Mouse (Mus musculus): ENCODE data around the gene Zfp160. TPM values are rescaled to one million over a fixed set of nuclear protein-coding genes. Genes with fewer than 3 reads are reported as not detected.

Gene Zfp160
- polyA plus RNA-seq, 1 experiment from 2014 or later: 12.2 TPM

Other genes starting within 250 kb of the Zfp160 start
- not detected in 2 replicates for gene Vmn1r228, start 222.7 kb upstream of the Zfp160 start, polyA plus RNA-seq (2015; fragmentation: Nextera tagmentation; extraction: Ambion mirVana)
- gene Vmn1r229, start 197.3 kb upstream of the Zfp160 start, polyA plus RNA-seq (2015; fragmentation: Nextera tagmentation; extraction: Ambion mirVana): not detected in 2 replicates
- gene Vmn1r230, start 168.5 kb upstream of the Zfp160 start, polyA plus RNA-seq (2015; fragmentation: Nextera tagmentation; extraction: Ambion mirVana): not detected in 2 replicates
- gene Vmn1r231, start 103.8 kb upstream of the Zfp160 start, polyA plus RNA-seq (2015; fragmentation: Nextera tagmentation; extraction: Ambion mirVana): not detected in 2 replicates
- not detected in 2 replicates for gene Vmn1r232, start 89.2 kb upstream of the Zfp160 start, polyA plus RNA-seq (2015; fragmentation: Nextera tagmentation; extraction: Ambion mirVana)
- gene Ppp2r1a, start 63.6 kb upstream of the Zfp160 start, polyA plus RNA-seq (2015; fragmentation: Nextera tagmentation; extraction: Ambion mirVana): 345 and 378 TPM in 2 replicates
- not detected in 2 replicates for gene Vmn1r233, start 12.4 kb upstream of the Zfp160 start, polyA plus RNA-seq (2015; fragmentation: Nextera tagmentation; extraction: Ambion mirVana)
- gene Vmn1r234, start 217.2 kb downstream of the Zfp160 start, polyA plus RNA-seq (2015; fragmentation: Nextera tagmentation; extraction: Ambion mirVana): not detected in 2 replicates
- gene Vmn1r235, start 247.5 kb downstream of the Zfp160 start, polyA plus RNA-seq (2015; fragmentation: Nextera tagmentation; extraction: Ambion mirVana): not detected in 2 replicates

Data from stomach, embryonic 16.5 days (tissue).